Mouse (Mus musculus) macrophage (primary cell): ENCODE results near the gene Armc12. TPM values are rescaled to one million over a fixed set of nuclear protein-coding genes. Genes with fewer than 3 reads are reported as not detected.

Experiments used
- H3K27ac ChIP-seq: fragments of 350-480 bp; formaldehyde crosslinking; 2 replicates; pipeline ENCODE4 v1.9.0; 2021
- H3K36me3 ChIP-seq: fragments of 350-480 bp; formaldehyde crosslinking; 2 replicates; pipeline ENCODE4 v1.9.0; 2021; ENCODE audit errors: inconsistent target
- H3K4me3 ChIP-seq: fragments of 350-480 bp; formaldehyde crosslinking; 2 replicates; pipeline ENCODE4 v1.9.0; 2021; ENCODE audit errors: inconsistent target
- H3K79me2 ChIP-seq: fragments of 350-480 bp; formaldehyde crosslinking; 2 replicates; pipeline ENCODE4 v1.9.0; 2021; ENCODE audit errors: inconsistent target
- WGBS: methylation state at CpG from one replicate; pipeline ENCODE4 v1.1.7; 2026; ENCODE audit warnings: inconsistent platforms; ENCODE audit not compliant: missing documents; 5-methylcytosine and 5-hydroxymethylcytosine counted together
- polyA plus RNA-seq: library from polyadenylated mRNA; stranded (reverse); fragments of 250-400 nt; gene quantifications from 3 replicates; pipeline ENCODE4 v1.2.4, GENCODE M21; 2018; ENCODE audit warnings: inconsistent platforms

Armc12 gene
- polyA plus RNA-seq, 1 experiment from 2014 or later: not detected

DNA sequence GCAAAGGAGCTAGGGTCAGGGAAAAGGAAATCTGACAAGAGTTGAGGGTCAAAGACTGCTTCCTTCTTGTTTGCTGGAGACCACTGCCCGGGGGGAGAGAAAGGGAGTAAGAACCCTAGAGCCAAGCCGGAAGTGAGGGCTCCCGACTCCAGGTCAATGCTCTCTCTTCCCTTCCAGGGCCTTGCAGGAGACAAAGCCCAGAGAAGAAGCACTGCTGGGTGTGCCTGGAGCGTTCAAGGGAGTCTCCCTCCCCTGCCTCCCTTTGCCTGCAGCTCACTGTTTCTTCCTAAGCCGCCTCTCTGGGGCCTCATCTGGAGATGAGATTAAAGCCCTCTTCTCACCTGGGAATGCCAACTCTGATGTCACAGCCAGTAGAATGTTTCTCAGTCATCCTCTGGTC, 23.7 kb upstream of the Armc12 start:
- no peak overlapping the region for H3K27ac ChIP-seq
- 93% methylated on average over 5 of the region's 5 CpGs for WGBS
- H3K79me2 ChIP-seq: no peaks in the 10 kb centered on the region
- H3K36me3 ChIP-seq: no peaks in the 10 kb centered on the region
- no peak overlapping the region for H3K4me3 ChIP-seq

DNA sequence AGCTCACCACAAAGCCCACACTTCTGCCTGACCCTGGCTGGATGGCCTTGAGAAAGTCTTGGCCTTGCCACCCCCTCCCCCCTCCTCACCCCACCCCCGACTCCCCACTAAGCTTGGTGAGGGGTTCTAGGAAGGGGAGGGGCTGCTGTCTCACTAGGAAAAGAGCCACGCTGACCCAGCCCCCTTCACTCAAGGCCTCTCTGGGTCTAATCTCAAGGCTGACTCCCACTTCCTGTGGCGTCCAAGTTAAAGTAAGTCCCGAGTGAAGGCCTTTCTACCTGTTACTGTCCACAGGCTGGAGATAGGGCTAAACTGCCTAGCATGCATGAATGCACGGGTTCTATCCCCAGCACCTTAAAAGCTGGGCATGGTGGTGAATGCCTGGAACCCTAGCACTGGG, 23.1 kb upstream of the Armc12 start:
- WGBS: 62% methylated on average over 5 of the region's 5 CpGs
- Histone ChIP-seq H3K36me3 (no peaks in the 10 kb centered on the region), H3K4me3 (no peak overlapping the region), H3K27ac (no peak overlapping the region), H3K79me2 (no peaks in the 10 kb centered on the region)

DNA sequence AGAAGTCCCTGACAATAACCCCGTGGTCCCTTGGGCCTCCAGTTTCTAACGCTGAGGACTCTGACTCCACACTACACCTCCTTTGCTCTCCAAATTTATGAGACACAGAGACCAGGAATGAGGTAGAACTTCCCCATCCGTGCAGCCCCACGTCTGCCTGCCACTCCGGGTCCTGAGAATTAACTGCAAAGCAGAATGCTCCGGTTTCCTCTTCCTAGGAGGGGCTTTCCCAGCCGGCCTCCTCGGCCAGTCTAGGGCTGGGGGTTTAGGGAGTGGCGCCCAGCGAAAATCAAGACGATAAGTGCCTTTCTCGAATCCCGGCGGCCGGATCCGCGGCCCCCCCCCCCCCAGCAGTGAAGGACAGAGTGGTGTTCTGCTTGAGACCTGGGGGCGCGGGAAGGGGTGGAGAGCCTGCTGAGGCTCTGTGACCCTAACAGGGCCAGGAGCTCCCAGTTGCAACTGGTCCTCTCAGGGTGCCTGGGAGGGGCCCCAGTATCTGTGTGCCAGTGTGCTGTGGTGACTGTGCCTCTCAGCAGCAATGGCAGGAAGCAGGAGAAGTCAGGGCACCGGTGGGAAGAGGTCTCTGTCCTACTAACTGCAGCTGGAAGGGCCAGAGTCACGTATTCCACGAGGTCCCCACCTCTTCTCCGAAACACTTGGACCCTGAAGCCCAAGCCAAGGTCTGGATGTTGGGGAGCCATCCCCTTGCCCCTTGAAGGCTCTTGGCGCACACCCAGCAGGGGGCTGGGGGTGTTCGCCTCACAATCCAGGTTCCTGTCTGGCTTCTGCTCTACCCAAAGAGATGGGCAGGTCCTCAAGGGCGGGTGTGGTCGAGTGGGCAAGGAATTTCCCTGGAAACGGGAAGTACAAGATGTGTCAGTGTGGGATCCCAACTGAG, 19.9 kb upstream of the Armc12 start:
- H3K27ac ChIP-seq: no peak overlapping the region
- H3K36me3 ChIP-seq: no peaks in the 10 kb centered on the region
- 12% methylated on average over 23 of the region's 28 CpGs for WGBS
- no peaks in the 10 kb centered on the region for H3K79me2 ChIP-seq
- no peak overlapping the region for H3K4me3 ChIP-seq

DNA sequence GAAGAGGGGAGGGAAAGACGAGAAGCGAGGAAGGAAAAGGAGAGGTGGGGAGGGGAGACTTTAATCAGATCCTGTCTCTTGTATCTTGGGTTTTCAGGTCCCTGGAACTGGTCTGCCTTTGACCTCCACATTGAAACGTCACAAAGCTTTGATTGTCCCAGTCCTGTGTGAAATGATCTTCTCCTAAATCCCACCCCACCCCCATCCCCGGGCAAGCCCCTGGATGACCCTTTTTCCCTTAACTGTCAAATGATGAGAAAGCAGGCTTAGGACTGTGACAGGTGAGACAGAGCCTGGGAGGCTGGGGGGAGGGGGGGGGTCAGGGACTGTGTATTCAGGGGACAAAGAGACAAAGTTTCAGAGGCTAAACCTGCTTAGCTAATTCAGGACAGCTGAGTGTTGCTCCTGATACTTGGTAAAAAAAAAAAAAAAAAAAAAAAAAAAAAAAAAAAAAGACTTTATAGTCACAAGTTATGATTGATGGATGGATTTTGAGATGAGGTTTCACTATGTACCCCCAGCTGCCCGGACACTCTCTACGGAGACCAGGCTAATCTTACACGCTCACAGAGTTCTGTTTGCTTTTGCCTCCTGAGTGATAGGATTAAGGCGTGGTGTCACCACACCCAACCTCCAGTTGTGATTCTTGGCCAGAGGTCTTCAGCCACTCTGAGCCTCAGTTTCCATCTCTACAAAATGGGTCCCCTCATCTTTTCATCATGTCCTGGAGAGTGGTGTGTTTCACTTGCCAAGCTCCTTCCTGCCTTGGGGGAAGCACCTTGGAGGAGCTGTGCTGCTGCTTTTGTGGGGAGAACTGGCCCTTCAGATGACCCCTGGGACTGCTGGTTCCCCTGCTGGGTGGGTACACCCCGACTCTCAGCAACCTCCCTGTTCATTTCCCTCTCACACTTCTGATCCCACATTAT, 18.7 kb upstream of the Armc12 start:
- no peak overlapping the region for H3K27ac ChIP-seq
- 66% methylated on average over 9 of the region's 9 CpGs for WGBS
- no peak overlapping the region for H3K4me3 ChIP-seq
- no peaks in the 10 kb centered on the region for H3K36me3 ChIP-seq
- H3K79me2 ChIP-seq: no peaks in the 10 kb centered on the region

DNA sequence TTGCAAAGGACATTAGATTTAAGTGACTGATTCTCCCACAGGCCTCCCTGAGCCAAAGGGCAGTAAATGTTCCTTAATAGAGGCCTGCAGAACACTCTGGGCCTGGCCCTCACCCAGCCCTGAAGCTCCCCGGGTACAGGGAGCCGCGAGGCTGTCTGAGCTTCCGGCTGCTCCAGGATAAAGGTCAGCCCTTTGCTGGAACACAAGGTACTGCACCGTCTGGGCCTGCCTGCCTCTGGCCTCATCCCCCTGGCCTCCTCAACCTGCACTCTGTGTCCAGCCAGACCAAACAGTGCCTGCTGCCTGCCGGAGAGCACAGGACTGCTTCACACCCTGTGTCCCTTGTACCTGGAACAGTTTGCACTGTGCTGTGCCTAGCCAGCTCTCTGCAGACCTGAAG, 17.9 kb upstream of the Armc12 start:
- WGBS: 74% methylated on average over 6 of the region's 6 CpGs
- Histone ChIP-seq H3K4me3 (no peak overlapping the region), H3K36me3 (no peaks in the 10 kb centered on the region), H3K27ac (no peak overlapping the region), H3K79me2 (no peaks in the 10 kb centered on the region)

DNA sequence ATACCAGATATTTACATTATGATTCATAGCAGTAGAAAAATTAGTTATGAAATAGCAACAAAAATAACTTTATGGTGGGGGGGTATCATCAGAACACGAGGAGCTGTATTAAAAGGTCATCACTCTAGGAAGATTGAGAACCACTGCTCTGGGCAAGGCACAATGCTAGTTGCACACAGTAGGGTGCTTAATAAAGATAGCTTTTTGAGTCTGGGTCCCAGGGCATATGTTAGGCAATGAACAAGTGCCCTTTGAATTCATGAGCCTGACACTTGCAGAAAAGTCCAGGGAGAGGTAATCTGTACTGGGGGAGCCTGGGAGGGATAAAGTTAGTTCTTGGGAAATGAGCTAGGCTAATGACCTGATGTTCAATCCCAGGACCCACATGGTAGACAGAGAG, 17.3 kb upstream of the Armc12 start:
- Histone ChIP-seq H3K4me3 (no peak overlapping the region), H3K79me2 (no peaks in the 10 kb centered on the region), H3K36me3 (no peaks in the 10 kb centered on the region), H3K27ac (peak overlapping the region; percentile 66)
- 27% methylated on average over 1 of the region's 1 CpGs for WGBS

DNA sequence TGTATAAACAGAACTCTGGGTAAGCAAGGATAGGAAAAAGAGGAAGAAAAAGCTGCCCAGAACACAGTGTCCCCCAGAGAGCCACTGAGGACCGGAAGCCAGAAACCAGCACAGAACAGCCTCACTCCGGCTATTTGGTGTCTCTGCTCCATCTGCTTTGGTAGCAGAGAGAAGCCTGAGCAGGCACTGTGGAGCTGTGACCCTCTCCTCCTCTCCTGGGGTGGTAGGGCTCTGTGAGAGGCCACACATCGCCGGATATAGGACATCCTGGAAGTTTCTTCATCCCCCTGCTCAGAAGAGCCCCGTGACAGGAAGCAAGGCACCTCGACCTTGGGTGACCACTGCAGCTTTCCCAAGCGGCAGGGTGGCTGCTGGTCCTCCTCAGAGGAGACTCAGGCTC, 16.8 kb upstream of the Armc12 start:
- Histone ChIP-seq H3K79me2 (no peaks in the 10 kb centered on the region), H3K27ac (peak overlapping the region; percentile 66), H3K36me3 (no peaks in the 10 kb centered on the region), H3K4me3 (no peak overlapping the region)
- WGBS: under 1% methylated on average over 7 of the region's 7 CpGs

DNA sequence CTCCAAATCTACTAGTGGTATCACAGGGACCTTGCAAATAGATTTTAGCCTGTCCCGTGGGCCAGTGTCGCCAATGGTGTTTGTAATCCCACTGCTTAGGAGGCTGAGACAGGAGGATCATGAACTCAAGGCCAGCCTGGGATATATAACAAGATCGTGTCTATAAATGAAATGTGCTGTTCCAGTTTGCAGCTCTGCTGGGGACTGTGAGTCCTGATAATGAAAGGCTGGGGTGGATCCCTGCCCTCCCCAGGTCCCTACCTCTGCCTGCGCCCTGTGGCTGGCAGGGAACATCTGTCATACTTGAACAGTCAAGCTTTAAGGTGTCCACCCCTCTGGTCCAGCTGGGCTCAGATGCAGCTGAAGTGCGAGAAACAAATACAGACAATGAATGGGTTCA, 16.1 kb upstream of the Armc12 start:
- Histone ChIP-seq H3K27ac (peak overlapping the region; percentile 66; the same call in 1 of the 2 replicates), H3K79me2 (no peaks in the 10 kb centered on the region), H3K36me3 (no peaks in the 10 kb centered on the region), H3K4me3 (no peak overlapping the region)
- 82% methylated on average over 5 of the region's 5 CpGs for WGBS

DNA sequence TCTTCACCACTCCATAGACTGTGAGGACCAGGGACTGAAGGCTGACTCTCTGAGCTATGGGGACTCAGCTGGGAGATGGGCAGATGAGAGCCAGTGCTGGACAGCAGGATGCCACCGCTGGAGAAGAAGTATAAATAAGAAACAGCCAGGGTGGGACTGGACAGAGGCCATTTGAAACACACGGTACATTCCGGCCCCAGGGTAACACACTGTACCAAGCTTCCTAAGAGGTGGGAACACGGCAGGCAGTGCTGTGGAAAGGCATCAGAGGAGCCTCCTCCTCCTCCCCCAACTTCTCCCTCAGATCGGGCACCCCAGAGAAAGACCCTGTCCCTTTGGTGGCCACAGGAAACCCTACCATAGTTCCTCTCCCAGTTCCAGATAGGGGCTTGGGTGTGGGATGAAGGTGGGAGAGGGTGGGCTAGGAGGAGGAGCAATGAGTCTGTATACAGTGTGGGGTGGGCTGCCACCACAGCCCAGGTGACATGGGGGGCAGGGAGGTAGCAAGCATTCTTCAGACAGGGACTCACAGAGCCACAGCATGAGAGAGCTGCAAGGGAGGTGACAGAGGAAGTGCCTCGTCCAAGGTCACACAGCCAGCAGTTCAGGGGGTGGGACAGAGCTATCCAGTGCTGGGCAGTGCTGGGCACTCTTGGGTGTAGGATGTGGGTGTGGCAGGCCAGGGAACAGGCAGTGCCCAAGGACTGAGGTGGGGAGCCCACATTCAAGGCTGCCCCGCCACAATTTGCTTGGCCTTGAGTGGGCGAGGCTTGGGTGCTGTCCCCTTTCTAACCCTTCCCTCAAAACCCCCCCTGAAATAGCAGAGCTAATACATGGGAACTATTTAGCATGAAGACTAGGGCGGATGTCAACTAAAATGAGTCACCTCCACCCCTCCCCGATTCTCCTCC, 14.9 kb upstream of the Armc12 start:
- H3K27ac ChIP-seq: no peak overlapping the region
- WGBS: 60% methylated on average over 9 of the region's 10 CpGs
- no peaks in the 10 kb centered on the region for H3K79me2 ChIP-seq
- H3K36me3 ChIP-seq: no peaks in the 10 kb centered on the region
- H3K4me3 ChIP-seq: no peak overlapping the region

DNA sequence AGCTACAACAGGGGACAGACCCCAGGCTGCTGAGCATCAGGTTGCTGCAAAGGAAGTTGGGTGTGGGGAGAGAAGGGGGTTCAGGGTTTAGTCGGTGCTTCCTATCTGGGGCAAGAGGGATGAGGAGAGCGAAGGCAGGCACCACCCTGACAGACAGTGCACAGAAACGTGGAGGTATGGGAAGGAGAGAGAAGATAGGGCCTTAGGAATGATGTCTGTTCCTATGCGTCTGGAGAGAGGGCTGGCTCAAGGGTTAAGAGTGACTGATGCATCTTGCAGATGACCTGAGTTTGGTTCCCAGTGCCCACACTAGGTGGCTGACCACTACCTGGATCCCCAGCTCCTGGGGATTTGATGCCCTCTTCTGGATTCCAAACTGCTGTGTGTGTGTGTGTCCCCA, 13.7 kb upstream of the Armc12 start:
- 72% methylated on average over 4 of the region's 4 CpGs for WGBS
- H3K27ac ChIP-seq: no peak overlapping the region
- H3K4me3 ChIP-seq: no peak overlapping the region
- H3K79me2 ChIP-seq: no peaks in the 10 kb centered on the region
- no peaks in the 10 kb centered on the region for H3K36me3 ChIP-seq

DNA sequence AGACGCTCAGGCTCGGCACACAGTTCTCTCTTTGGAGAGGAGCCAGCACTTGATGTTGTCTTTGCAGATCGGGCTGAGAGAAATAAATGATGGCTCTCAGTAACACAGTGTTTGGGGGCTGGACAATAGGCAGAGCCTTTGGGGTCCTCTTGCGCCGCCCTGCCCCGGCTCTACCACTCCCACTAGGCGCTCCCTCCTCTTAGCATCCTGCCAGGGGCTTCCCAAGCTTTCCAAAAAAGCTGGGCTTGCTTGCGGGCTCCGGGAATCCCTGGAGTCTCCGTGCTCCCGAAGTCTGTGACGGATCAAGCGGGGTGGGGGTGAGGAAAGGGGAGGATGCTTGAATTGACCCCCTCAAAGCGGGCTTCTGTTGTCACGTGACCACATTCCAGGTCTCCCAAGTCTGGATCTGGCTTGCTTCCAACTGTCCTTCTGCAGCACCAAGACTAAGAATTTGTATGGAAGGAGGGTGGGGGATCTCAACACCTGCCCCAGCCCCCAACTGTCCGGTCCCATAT, 13.1 kb upstream of the Armc12 start, which contains the start of gene Fkbp5:
Gene Fkbp5 (minus strand): TSS at position 87 of the 515 bp plus-strand sequence.
- Histone ChIP-seq H3K79me2 (no peaks in the 10 kb centered on the region), H3K4me3 (no peak within 1 kb of the TSS), H3K36me3 (no peaks in the 10 kb centered on the region), H3K27ac (no peak within 1 kb of the TSS)
- WGBS: 49% methylated on average over 16 of the region's 16 CpGs

DNA sequence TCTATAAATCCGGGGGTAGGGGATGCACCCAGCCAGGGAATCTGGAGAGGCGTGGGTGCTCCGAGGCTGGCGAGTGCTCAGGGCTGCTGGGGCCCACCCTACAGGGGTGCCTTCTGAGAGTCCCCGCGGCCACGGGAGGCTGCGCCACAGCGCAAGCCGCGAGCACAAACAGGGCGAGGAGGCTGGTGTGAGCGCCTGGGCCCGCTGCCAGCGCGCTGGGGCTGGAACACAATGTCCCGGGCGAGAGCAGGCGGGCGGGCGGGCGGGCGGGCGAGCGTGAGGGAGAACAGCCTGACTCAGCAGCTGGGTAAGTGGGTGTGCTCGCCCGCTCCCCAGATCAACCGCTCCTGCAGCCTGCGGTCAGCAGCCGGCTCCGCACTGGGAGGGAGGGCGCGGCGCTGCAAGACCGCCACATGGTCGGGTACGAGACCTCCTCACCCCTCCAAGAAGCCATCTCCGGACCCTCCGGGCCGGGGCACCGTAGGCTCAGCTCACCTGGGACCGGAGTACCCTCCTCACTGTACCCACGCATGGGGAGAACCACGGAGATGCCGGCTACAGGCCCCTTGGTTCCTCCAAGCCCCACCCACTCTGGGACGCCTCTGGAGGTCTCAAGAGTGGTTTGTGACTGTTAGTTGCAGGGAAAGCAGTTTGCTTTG, 12.5 kb upstream of the Armc12 start:
- no peak overlapping the region for H3K4me3 ChIP-seq
- 6% methylated on average over 44 of the region's 46 CpGs for WGBS
- no peaks in the 10 kb centered on the region for H3K79me2 ChIP-seq
- H3K27ac ChIP-seq: no peak overlapping the region
- no peaks in the 10 kb centered on the region for H3K36me3 ChIP-seq

DNA sequence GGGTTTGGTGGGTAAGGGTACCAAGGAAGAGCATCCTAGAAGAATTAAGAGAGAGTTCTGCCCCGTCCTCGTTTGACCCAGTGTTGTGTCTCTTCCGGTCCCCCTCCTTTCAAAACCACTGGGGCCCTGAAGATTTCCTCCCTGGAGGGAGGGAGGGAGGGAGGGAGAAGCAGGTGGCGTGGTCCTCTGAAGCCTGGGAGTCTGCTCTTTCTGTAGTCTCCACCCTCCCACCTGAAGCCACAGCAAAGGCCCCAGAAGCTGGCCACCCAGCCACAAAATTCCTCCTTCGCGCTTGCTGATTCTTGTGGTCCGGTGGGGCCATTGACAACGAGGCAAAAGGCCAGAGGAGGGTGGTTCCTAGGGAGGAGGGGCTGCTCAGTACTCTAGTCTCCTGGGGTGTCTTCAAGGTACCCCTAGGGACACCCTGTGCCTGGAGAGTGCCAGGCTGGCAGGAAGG, 12.0 kb upstream of the Armc12 start:
- Histone ChIP-seq H3K27ac (no peak overlapping the region), H3K4me3 (no peak overlapping the region), H3K36me3 (no peaks in the 10 kb centered on the region), H3K79me2 (no peaks in the 10 kb centered on the region)
- WGBS: 58% methylated on average over 8 of the region's 8 CpGs
